Mouse (Mus musculus) cerebellum, adult 2 months (tissue): ENCODE measurements around the gene Rpl11. TPM values are rescaled to one million over a fixed set of nuclear protein-coding genes. Genes with fewer than 3 reads are reported as not detected.

ENCODE experiments used
- DNase-seq, 2 experiments: peaks; one replicate each; pipeline ENCODE4 v3.0.0; 2021
- H3K27ac ChIP-seq: fragments of 200-500 bp; 2 replicates; pipeline ENCODE4 v1.5.1; 2012; ENCODE audit warnings: low read length, control low read depth, inconsistent platforms; ENCODE audit not compliant: insufficient read depth
- H3K27me3 ChIP-seq: fragments of 200-500 bp; 2 replicates; pipeline ENCODE4 v1.6.1; 2012; ENCODE audit warnings: inconsistent platforms, mild to moderate bottlenecking, low read length, moderate library complexity; ENCODE audit not compliant: control insufficient read depth, insufficient read depth
- H3K4me1 ChIP-seq: fragments of 200-500 bp; 2 replicates; pipeline ENCODE4 v1.6.1; 2011; ENCODE audit warnings: low read length; ENCODE audit not compliant: control insufficient read depth, insufficient read depth
- H3K4me3 ChIP-seq: fragments of 200-500 bp; replicated peaks from 2 replicates; pipeline ENCODE3; 2011; ENCODE audit warnings: mild to moderate bottlenecking, low read depth, low read length, control low read depth; ENCODE audit not compliant: insufficient read depth
- CTCF ChIP-seq: fragments of 200-500 bp; IDR thresholded peaks from 2 replicates; pipeline ENCODE4 v1.5.1; 2011; ENCODE audit warnings: low read depth, mild to moderate bottlenecking, control low read depth, low read length, moderate library complexity, borderline replicate concordance; ENCODE audit not compliant: insufficient read depth
- POLR2A ChIP-seq: fragments of 200-500 bp; IDR thresholded peaks from 2 replicates; pipeline ENCODE4 v1.6.1; 2011; ENCODE audit warnings: low read length, control low read depth, borderline replicate concordance; ENCODE audit not compliant: insufficient read depth
- WGBS: fragments of 180-500 bp; shearing (Covaris S2); methylation state at CpG from one replicate; pipeline ENCODE4 v1.1.7; 2018; 5-methylcytosine and 5-hydroxymethylcytosine counted together
- polyA plus RNA-seq: library from polyadenylated mRNA; depleted of rRNA; stranded (reverse); fragments of >200 nt; gene quantifications from 2 replicates; pipeline ENCODE4 v1.2.3, GENCODE M21; 2012

Gene Rpl11
- polyA plus RNA-seq, 1 experiment: 481 TPM

DNA sequence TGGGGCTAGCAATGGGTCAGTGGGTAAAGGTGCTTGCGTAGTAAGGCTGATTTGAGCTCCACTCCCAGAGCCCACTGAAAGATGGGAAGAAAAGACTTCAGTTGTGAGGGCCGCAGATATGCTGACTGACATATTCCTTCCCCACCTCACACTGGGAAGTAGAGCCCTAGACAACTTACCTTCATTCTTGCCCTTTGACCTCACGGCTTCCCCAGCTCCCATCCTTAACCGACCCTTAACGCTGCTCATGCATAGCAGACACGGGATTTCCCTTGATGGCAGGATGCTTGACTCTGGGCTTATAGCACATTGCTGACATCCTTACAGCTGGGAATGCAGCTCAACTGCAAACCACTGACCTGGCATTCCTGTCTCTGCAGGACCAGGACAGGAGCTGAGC lies 6.3 kb downstream of the Rpl11 start:
- H3K27me3 ChIP-seq: no peaks in the 10 kb centered on the region; the same call in 1 of the 2 replicates
- no peak overlapping the region for H3K4me3 ChIP-seq
- H3K27ac ChIP-seq: no peak overlapping the region
- TF ChIP-seq CTCF (no peak), POLR2A (no peak)
- H3K4me1 ChIP-seq: peaks cover 5% of the 10 kb centered on the region
- 74% methylated on average over 6 of the region's 6 CpGs for WGBS
- no peak for DNase-seq

DNA sequence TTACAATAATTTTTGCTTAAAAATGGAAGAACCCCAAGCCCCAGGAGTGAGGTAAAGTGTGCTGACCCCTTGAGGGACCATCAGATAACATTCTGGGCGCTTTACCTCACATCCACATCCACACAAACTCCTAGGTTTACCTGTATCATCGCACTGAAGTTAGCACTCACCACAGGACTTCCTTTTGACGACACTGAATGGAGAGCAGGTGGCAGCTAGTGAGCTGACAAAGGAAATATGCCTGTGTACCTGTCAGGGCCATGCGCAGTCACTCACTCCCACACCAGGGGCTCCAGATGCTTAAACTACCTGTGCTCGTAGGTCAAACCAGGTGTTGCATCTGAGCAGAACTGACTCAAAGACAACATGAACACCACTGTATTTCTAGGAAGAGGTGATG lies 8.1 kb downstream of the Rpl11 start:
- 85% methylated on average over 5 of the region's 5 CpGs for WGBS
- no peaks in the 10 kb centered on the region; the same call in 1 of the 2 replicates for H3K4me1 ChIP-seq
- H3K4me3 ChIP-seq: no peak overlapping the region
- no peak for DNase-seq
- no peak overlapping the region for H3K27ac ChIP-seq
- TF ChIP-seq CTCF (no peak), POLR2A (no peak)
- no peaks in the 10 kb centered on the region for H3K27me3 ChIP-seq

DNA sequence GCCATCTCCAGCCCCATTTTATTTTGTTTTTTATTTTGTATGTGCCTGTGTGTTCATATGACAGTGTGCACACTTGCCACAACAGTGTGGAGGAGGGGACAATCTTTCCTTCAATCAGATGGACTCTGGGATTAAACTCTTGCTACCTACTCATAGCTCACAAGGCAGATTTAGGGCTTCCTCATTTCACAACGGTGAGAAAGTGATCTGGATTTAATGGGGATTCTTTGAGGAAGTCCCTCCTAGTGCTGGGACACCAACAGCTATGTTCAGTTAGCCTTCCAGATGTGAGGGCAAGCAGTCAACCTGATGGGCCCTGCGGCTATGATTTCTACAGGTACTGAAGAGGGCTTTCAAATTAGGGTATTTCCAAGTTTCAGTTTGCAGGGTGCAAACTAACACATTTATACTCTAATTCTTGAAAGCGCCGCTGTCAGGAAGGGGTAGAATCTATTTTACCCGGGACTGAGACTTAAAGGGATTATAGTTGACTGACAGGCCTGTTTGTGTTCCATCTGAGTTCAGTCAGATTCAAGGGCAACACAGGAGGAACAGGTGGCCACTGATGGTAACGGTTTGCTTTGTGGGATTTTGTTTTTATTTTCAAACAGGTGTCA lies 9.3 kb downstream of the Rpl11 start:
- no peak for TF ChIP-seq CTCF
- TF ChIP-seq POLR2A: no peak
- no peak overlapping the region for H3K4me3 ChIP-seq
- WGBS: 89% methylated on average over 6 of the region's 6 CpGs

DNA sequence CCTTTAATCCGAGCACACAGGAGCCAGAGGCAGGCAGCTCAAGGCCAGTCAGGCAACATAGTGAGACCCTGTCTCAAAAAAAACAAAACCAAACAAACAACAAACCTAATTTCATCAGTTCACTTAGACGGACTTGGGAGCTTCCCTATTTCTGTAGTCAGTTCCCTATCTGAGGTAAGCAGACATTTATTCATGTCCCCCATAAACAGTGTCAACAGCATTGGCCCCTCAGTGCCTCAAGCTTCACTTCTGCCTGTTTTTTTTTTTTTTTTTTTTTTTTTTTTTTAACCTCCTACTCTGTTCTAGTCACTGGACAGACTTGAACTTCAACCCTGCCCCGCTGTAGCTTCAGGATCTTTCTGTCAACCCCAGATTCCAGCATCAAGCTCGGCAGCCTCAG lies 18.1 kb downstream of the Rpl11 start:
- H3K27me3 ChIP-seq: no peaks in the 10 kb centered on the region
- TF ChIP-seq CTCF (no peak), POLR2A (no peak)
- DNase-seq: no peak
- H3K27ac ChIP-seq: no peak overlapping the region
- WGBS: 76% methylated on average over 4 of the region's 4 CpGs
- H3K4me3 ChIP-seq: no peak overlapping the region
- no peaks in the 10 kb centered on the region for H3K4me1 ChIP-seq

More for the DNA sequence above, 9.3 kb downstream of the Rpl11 start:
- DNase-seq: no peak
- no peaks in the 10 kb centered on the region for H3K27me3 ChIP-seq
- H3K4me1 ChIP-seq: no peaks in the 10 kb centered on the region; the same call in 1 of the 2 replicates
- no peak overlapping the region for H3K27ac ChIP-seq

DNA sequence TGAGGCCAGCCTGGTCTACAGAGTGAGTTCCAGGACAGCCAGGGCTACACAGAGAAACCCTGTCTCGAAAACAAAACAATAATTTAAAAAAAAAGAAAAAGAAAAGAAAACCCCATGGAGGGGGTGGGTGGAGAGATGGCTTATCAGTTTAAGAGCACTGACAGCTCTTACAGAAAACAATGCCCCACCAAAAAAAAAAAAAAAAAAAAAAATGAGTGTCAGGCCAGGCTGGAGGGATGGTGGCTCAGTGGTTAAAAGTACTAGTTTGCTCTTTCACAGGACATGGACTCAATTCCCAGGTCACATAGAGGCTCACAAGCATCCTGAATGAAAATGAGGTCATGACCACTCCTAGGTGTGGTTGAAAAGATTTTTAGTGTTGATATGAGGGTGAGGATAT lies 20.0 kb downstream of the Rpl11 start:
- no peaks in the 10 kb centered on the region for H3K27me3 ChIP-seq
- no peak for DNase-seq
- no peak overlapping the region for H3K27ac ChIP-seq
- TF ChIP-seq CTCF: no peak
- TF ChIP-seq POLR2A: no peak
- no peak overlapping the region for H3K4me3 ChIP-seq
- H3K4me1 ChIP-seq: no peaks in the 10 kb centered on the region
- 61% methylated on average over 1 of the region's 1 CpGs for WGBS

DNA sequence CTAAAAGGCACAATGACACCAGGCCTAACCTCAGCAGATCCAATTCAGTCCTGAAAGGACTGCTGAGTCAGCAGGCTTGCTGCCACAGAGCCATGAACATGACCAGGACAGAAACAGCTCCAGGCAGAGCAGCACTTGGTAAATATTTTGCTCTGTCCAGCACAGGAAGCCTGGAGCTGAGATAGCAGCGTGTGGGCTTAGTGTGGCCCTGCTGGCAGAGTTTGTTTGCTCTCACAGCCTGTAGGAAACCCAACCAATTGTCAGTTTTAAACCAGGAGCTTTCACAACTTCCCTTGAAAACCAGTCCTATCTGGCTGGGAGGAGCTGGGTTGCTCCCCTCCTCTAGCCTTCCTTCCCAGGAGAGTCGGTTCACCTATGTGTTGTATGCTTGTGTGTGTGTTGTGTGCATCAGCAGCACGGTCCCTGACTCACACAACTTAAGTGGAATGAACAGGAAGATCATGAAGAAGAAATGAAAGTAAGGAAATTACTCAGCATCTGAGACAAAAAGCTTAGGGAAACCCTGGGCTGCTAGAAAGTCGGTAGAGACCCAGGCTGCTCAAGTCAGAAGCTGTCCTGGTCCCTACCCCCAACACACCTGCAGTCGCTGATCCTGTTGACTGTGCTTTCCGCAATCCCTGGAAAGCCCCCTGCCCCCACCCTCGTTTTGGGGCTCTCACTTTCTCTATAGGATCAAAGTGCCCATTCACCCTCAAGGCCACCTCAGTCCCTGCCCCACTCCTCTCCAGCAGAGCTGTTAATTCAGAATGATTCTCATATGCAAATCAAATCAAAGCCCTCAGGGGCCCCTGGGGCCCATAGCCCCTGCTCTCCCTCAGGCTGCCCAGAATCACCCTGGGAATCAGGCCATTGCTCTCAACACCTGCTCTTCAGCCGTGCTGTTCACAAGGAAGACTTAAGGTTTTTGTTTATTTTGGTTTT lies 22.0 kb downstream of the Rpl11 start:
- DNase-seq: no peak
- no peaks in the 10 kb centered on the region for H3K4me1 ChIP-seq
- no peaks in the 10 kb centered on the region for H3K27me3 ChIP-seq
- WGBS: 17% methylated on average over 8 of the region's 8 CpGs
- no peak overlapping the region for H3K4me3 ChIP-seq
- TF ChIP-seq CTCF (no peak), POLR2A (no peak)
- no peak overlapping the region for H3K27ac ChIP-seq

DNA sequence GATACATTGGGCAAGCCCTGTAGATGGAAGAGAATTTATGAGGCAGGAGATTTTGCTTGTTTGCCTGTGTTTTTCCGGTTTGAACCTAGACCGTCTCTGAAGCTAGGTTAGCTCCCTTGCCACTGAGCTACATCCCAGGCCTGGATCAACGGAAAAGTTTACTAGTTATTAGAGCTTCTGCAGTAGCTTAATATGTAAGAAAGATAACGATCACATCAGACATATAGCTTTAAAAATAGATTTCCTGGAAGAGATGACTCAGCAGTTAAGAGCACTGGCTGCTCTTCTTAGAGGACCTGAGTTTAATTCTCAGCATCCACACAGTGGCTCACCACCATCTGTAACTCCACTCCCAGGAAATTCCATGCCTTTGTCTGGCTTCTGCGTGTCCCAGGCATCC lies 24.5 kb downstream of the Rpl11 start:
- no peak overlapping the region for H3K4me3 ChIP-seq
- TF ChIP-seq POLR2A (no peak), CTCF (no peak)
- DNase-seq: no peak
- 87% methylated on average over 5 of the region's 5 CpGs for WGBS
- no peaks in the 10 kb centered on the region for H3K27me3 ChIP-seq
- H3K4me1 ChIP-seq: no peaks in the 10 kb centered on the region
- H3K27ac ChIP-seq: no peak overlapping the region
